Mouse (Mus musculus) limb, embryonic 14.5 days (tissue): ENCODE measurements around the gene Lhx8. TPM values are rescaled to one million over a fixed set of nuclear protein-coding genes. Genes with fewer than 3 reads are reported as not detected.
A peak's percentile ranks its signal among the peaks of the same experiment; 100 is the strongest.

Source experiments
- ATAC-seq: fragments of 200-750 bp; cut with Nextera tagmentation; 2 replicates; pipeline ENCODE4 v1.8.0; 2017; ENCODE audit warnings: low read depth, moderate number of reproducible peaks, moderate TSS enrichment; ENCODE audit not compliant: low FRiP score
- DNase-seq: peaks from one replicate; pipeline ENCODE4 v3.0.0-alpha.2; 2015; ENCODE audit warnings: low spot score
- H3K27ac ChIP-seq: fragments of 300-500 bp; sonication (generic); replicated peaks from 2 replicates; pipeline ENCODE4 v1.5.1; 2014; ENCODE audit warnings: low read depth, mild to moderate bottlenecking, low read length, moderate library complexity, mixed read lengths
- H3K27me3 ChIP-seq: fragments of 300-500 bp; sonication (generic); 2 replicates; pipeline ENCODE4 v1.6.1; 2014; ENCODE audit warnings: low read length, mixed read lengths; ENCODE audit not compliant: control insufficient read depth, insufficient read depth
- H3K36me3 ChIP-seq: fragments of 300-500 bp; sonication (generic); 2 replicates; pipeline ENCODE4 v1.6.1; 2014; ENCODE audit warnings: mild to moderate bottlenecking, low read length, moderate library complexity, mixed read lengths; ENCODE audit not compliant: control insufficient read depth, insufficient read depth
- H3K4me1 ChIP-seq: fragments of 300-500 bp; sonication (generic); 2 replicates; pipeline ENCODE4 v1.6.1; 2014; ENCODE audit warnings: antibody characterized with exemption, low read length, mixed read lengths; ENCODE audit not compliant: control insufficient read depth, insufficient read depth
- H3K4me2 ChIP-seq: fragments of 300-500 bp; sonication (generic); replicated peaks from 2 replicates; pipeline ENCODE4 v1.6.1; 2014; ENCODE audit warnings: low read depth, mild to moderate bottlenecking, low read length, moderate library complexity; ENCODE audit not compliant: severe bottlenecking
- H3K4me3 ChIP-seq: fragments of 300-500 bp; sonication (generic); replicated peaks from 2 replicates; pipeline ENCODE4 v1.5.1; 2014; ENCODE audit warnings: low read length
- H3K9ac ChIP-seq: fragments of 300-500 bp; sonication (generic); 2 replicates; pipeline ENCODE4 v1.6.1; 2014; ENCODE audit warnings: mild to moderate bottlenecking, low read depth, low read length, moderate library complexity; ENCODE audit not compliant: severe bottlenecking
- H3K9me3 ChIP-seq: fragments of 300-500 bp; sonication (generic); 2 replicates; pipeline ENCODE4 v1.6.1; 2016; ENCODE audit warnings: low read length; ENCODE audit not compliant: control insufficient read depth
- POLR2A ChIP-seq: fragments of 200-500 bp; IDR thresholded peaks from 2 replicates; pipeline ENCODE4 v1.8.0; 2012; ENCODE audit warnings: inconsistent platforms, mild to moderate bottlenecking, moderate library complexity, borderline replicate concordance; ENCODE audit not compliant: insufficient read depth, insufficient read length; ENCODE audit errors: extremely low read depth
- whole genome bisulfite sequencing: fragments of 180-500 bp; shearing (Covaris S2); extraction: QIAGEN DNeasy Blood & Tissue Kit; methylation state at CpG from one replicate; pipeline ENCODE4 v1.1.7; 2014; 5-methylcytosine and 5-hydroxymethylcytosine counted together
- polyA plus RNA-seq, 2 experiments: library from polyadenylated mRNA; depleted of rRNA in 1 of 2; stranded (reverse) in 1 of 2; unstranded in 1 of 2; fragments of >200 nt; fragmentation: Nextera tagmentation in 1 of 2; extraction: Ambion mirVana in 1 of 2; gene quantifications; 2 replicates each; pipeline versions ENCODE4 v1.2.1 to v1.2.3; 2012 to 2014

Lhx8 gene
- polyA plus RNA-seq (2012; rRNA removed) (2.9 and 3.0 TPM in 2 replicates), polyA plus RNA-seq (2014; fragmentation: Nextera tagmentation; extraction: Ambion mirVana) (2.2 and 2.5 TPM in 2 replicates)

GRCm38 (mm10) chr3:154330181-154331002, at the start of gene Lhx8:
TSS of gene Lhx8 (minus strand) at chr3:154330659.
- DNase-seq, result peak; percentile 49
- under 1% methylated on average over 28 of the region's 28 CpGs for WGBS
- peaks cover 85% of the 10 kb centered on the region for H3K27me3 ChIP-seq
- no peak within 1 kb of the TSS for H3K27ac ChIP-seq
- ATAC-seq, result peak; percentile 44
- H3K36me3 ChIP-seq, result no peaks in the 10 kb centered on the region
- H3K9me3 ChIP-seq, result no peaks in the 10 kb centered on the region
- peak within 1 kb of the TSS; percentile 41 for H3K4me3 ChIP-seq
- H3K9ac ChIP-seq, result no peak within 1 kb of the TSS; the same call in 1 of the 2 replicates
- peaks cover 19% of the 10 kb centered on the region for H3K4me1 ChIP-seq
- no peak for TF ChIP-seq POLR2A
- H3K4me2 ChIP-seq, result peak within 1 kb of the TSS; percentile 32

GRCm38 (mm10) chr3:154373536-154373935, 43.1 kb upstream of the Lhx8 start:
- no peak overlapping the region for H3K9ac ChIP-seq
- no peak for DNase-seq
- H3K4me1 ChIP-seq, result no peaks in the 10 kb centered on the region
- no peak for TF ChIP-seq POLR2A
- H3K4me3 ChIP-seq, result no peak overlapping the region
- H3K4me2 ChIP-seq, result no peak overlapping the region
- no peaks in the 10 kb centered on the region for H3K9me3 ChIP-seq
- no peak for ATAC-seq
- no peaks in the 10 kb centered on the region for H3K36me3 ChIP-seq
- no peak overlapping the region for H3K27ac ChIP-seq
- 0 out of 2 replicates have a peak, but pooled peaks cover 3% of the 10 kb centered on the region for H3K27me3 ChIP-seq
- WGBS, result 67% methylated on average over 5 of the region's 5 CpGs

GRCm38 (mm10) chr3:154372688-154373087, 42.2 kb upstream of the Lhx8 start:
- no peaks in the 10 kb centered on the region for H3K9me3 ChIP-seq
- H3K27me3 ChIP-seq, result 0 out of 2 replicates have a peak, but pooled peaks cover 3% of the 10 kb centered on the region
- no peak overlapping the region for H3K9ac ChIP-seq
- H3K4me1 ChIP-seq, result peaks cover under 1% of the 10 kb centered on the region; the same call in 1 of the 2 replicates
- H3K27ac ChIP-seq, result no peak overlapping the region
- no peak overlapping the region for H3K4me3 ChIP-seq
- DNase-seq (no peak), ATAC-seq (no peak)
- no peak overlapping the region for H3K4me2 ChIP-seq
- no peak for TF ChIP-seq POLR2A
- no peaks in the 10 kb centered on the region for H3K36me3 ChIP-seq

- no peak overlapping the region for H3K27ac ChIP-seq
- TF ChIP-seq POLR2A, result no peak
- DNase-seq (peak; percentile 75), ATAC-seq (peak; percentile 68; the same call in 1 of the 2 replicates)
- WGBS, result 18% methylated on average over 3 of the region's 3 CpGs
- H3K9ac ChIP-seq, result no peak overlapping the region
- peaks cover 11% of the 10 kb centered on the region for H3K4me1 ChIP-seq
- no peak overlapping the region for H3K4me3 ChIP-seq
- no peaks in the 10 kb centered on the region for H3K9me3 ChIP-seq
- H3K36me3 ChIP-seq, result no peaks in the 10 kb centered on the region
- H3K27me3 ChIP-seq, result no peaks in the 10 kb centered on the region
- no peak overlapping the region for H3K4me2 ChIP-seq
These were observed 36.9 kb upstream of the Lhx8 start for GRCm38 (mm10) chr3:154367327-154367726.

- Histone ChIP-seq H3K27ac (no peak overlapping the region), H3K9ac (no peak overlapping the region), H3K4me3 (no peak overlapping the region), H3K9me3 (no peaks in the 10 kb centered on the region), H3K4me1 (peaks cover 11% of the 10 kb centered on the region), H3K36me3 (no peaks in the 10 kb centered on the region), H3K27me3 (no peaks in the 10 kb centered on the region), H3K4me2 (peak overlapping the region; percentile 23; the same call in 1 of the 2 replicates)
- ATAC-seq (peak; percentile 71; the same call in 1 of the 2 replicates), DNase-seq (peak; percentile 68)
- 14% methylated on average over 10 of the region's 10 CpGs for WGBS
- no peak for TF ChIP-seq POLR2A
These were observed 34.2 kb upstream of the Lhx8 start for GRCm38 (mm10) chr3:154364604-154365209.
